Mouse (Mus musculus): Measurements from ENCODE around the gene Nqo2.

- TF ChIP-seq EP300 (IDR thresholded peaks at IDR 0.05; ENCODE audit: insufficient read depth, low read depth, low read length) (no peak), CTCF (IDR thresholded peaks at IDR 0.05; ENCODE audit: low read depth, low read length) (no peak)
Observed at GRCm38 (mm10) chr13:34003058-34003457, 38.6 kb downstream of the Nqo2 start.

All from ES-Bruce4 (cell line).